Mouse (Mus musculus): ENCODE results near the gene Moxd1. TPM values are rescaled to one million over a fixed set of nuclear protein-coding genes. Genes with fewer than 3 reads are reported as not detected.
"Not testable (repeated sequence)": the region's sequence is repeated elsewhere in the genome, so short reads cannot be mapped to it uniquely, and the experiment has no call there.

Moxd1 gene
- total and polyA plus RNA-seq, 2 experiments from 2014 or later: 1.4 to 5.1 TPM

- no peaks in the 10 kb centered on the region for H3K9me3 ChIP-seq (ENCODE audit: low read length)
- H3K4me3 ChIP-seq (ENCODE audit: low read depth, low read length): no peak overlapping the region
- DNase-seq (ENCODE audit: low spot score) (peak; percentile 16), ATAC-seq (ENCODE audit: low FRiP score) (no peak)
- H3K27me3 ChIP-seq (ENCODE audit: insufficient read depth, low read length): no peaks in the 10 kb centered on the region
- H3K4me1 ChIP-seq (ENCODE audit: insufficient read depth, low read length): no peaks in the 10 kb centered on the region
- peak overlapping the region; percentile 28; the same call in 1 of the 2 replicates for H3K4me2 ChIP-seq (ENCODE audit: low read depth, low read length, poor library complexity, severe bottlenecking)
- no peak for TF ChIP-seq CTCF (IDR thresholded peaks at IDR 0.05)
- 61% methylated on average over 19 of the region's 19 CpGs for WGBS
- no peak overlapping the region for H3K9ac ChIP-seq (replicated peaks; ENCODE audit: low read length, poor library complexity, severe bottlenecking)
- H3K27ac ChIP-seq (ENCODE audit: low read depth, low read length): no peak overlapping the region
- H3K36me3 ChIP-seq (ENCODE audit: insufficient read depth, low read length): no peaks in the 10 kb centered on the region
Observed at GRCm38 (mm10) chr10:24317126-24317836, 94.0 kb downstream of the Moxd1 start.

DNA sequence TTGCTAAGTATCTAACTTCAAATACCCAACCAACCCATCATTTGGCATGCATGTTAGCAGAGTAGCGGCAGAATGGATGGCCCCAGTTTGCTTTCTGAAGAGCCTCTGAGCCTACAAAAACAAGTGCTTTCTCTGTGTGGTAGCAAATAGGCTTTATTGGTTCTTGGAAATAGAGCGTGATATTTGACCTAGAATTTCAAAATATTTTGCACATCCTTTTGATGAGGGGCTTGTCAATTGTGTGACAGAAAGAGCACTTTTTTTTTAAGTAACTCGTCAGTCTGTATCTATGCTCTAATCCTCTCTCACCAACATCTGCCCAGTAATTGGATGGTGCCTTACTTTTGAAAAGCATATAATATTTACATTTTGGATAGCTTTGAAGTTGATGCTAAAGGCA lies 97.0 kb downstream of the Moxd1 start:
- no peaks in the 10 kb centered on the region for H3K27me3 ChIP-seq (ENCODE audit: insufficient read depth, low read length)
- H3K4me1 ChIP-seq (ENCODE audit: insufficient read depth, low read length): no peaks in the 10 kb centered on the region
- no peak for TF ChIP-seq CTCF (IDR thresholded peaks at IDR 0.05)
- no peak overlapping the region for H3K4me3 ChIP-seq (ENCODE audit: low read depth, low read length)
- no peak overlapping the region for H3K9ac ChIP-seq (replicated peaks; ENCODE audit: low read length, poor library complexity, severe bottlenecking)
- DNase-seq (ENCODE audit: low spot score) (no peak), ATAC-seq (ENCODE audit: low FRiP score) (no peak)
- no peaks in the 10 kb centered on the region for H3K9me3 ChIP-seq (ENCODE audit: low read length)
- no peaks in the 10 kb centered on the region for H3K36me3 ChIP-seq (ENCODE audit: insufficient read depth, low read length)
- H3K4me2 ChIP-seq (ENCODE audit: low read depth, low read length, poor library complexity, severe bottlenecking): no peak overlapping the region
- 73% methylated on average over 3 of the region's 3 CpGs for WGBS
- H3K27ac ChIP-seq (ENCODE audit: low read depth, low read length): no peak overlapping the region

GRCm38 (mm10) chr10:24323066-24323465 lies 99.7 kb downstream of the Moxd1 start:
- WGBS: 88% methylated on average over 4 of the region's 4 CpGs
- Histone ChIP-seq H3K36me3 (ENCODE audit: insufficient read depth, low read length) (no peaks in the 10 kb centered on the region), H3K27me3 (ENCODE audit: insufficient read depth, low read length) (no peaks in the 10 kb centered on the region), H3K9ac (replicated peaks; ENCODE audit: low read length, poor library complexity, severe bottlenecking) (no peak overlapping the region), H3K4me1 (ENCODE audit: insufficient read depth, low read length) (no peaks in the 10 kb centered on the region), H3K4me2 (ENCODE audit: low read depth, low read length, poor library complexity, severe bottlenecking) (no peak overlapping the region), H3K9me3 (ENCODE audit: low read length) (no peaks in the 10 kb centered on the region), H3K27ac (ENCODE audit: low read depth, low read length) (no peak overlapping the region), H3K4me3 (ENCODE audit: low read depth, low read length) (no peak overlapping the region)
- TF ChIP-seq CTCF (IDR thresholded peaks at IDR 0.05): no peak
- DNase-seq (ENCODE audit: low spot score) (no peak), ATAC-seq (ENCODE audit: low FRiP score) (no peak)

DNA sequence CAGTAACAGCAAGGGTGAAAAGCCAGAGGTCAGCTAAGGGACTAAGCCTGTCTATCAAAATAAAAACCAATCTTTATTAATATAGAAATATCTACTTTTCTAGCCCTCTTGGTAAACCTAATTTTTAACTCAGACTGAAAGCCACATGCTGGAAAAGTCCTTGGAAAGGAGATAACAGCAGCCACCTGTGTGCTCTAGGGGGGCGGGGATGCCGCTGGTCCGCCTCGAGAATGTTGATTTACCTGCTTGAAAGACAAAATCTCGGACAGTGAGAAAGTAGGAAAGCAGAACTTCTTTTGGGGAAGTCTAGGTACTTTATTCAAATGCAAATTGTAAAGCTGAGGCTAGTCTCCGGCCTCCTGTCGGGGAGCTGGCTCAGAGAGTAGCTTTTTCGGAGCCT lies 103.9 kb downstream of the Moxd1 start:
- H3K27ac ChIP-seq (ENCODE audit: low read depth, low read length); H3K4me1 ChIP-seq (ENCODE audit: insufficient read depth, low read length); H3K36me3 ChIP-seq (ENCODE audit: insufficient read depth, low read length); H3K9ac ChIP-seq (replicated peaks; ENCODE audit: low read length, poor library complexity, severe bottlenecking); DNase-seq (ENCODE audit: low spot score); H3K27me3 ChIP-seq (ENCODE audit: insufficient read depth, low read length); H3K4me3 ChIP-seq (ENCODE audit: low read depth, low read length); H3K9me3 ChIP-seq (ENCODE audit: low read length); ATAC-seq (ENCODE audit: low FRiP score); H3K4me2 ChIP-seq (ENCODE audit: low read depth, low read length, poor library complexity, severe bottlenecking): not testable (repeated sequence)
- 34% methylated on average over 8 of the region's 8 CpGs for WGBS

DNA sequence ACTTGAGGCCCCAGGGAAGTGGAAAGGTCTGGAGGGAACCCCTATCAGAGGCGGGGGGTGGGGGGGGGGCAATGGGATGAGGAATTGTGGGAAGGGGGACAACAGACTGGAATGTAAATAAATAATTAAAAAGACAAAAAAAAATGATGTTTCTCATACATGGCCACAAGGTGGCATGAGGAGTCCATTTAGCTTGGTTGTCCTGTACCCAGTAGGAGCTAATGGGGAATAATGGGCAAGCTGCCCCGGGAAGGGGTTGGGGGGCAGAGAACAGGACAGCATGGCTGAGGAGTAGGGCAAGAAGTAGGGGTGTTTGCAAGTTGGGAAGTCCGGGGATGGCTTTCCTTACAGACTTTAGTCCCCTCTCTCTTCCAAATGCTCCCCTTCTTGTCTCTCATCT lies 109.5 kb downstream of the Moxd1 start:
- Histone ChIP-seq H3K9me3 (ENCODE audit: low read length) (no peaks in the 10 kb centered on the region), H3K4me1 (ENCODE audit: insufficient read depth, low read length) (no peaks in the 10 kb centered on the region), H3K9ac (replicated peaks; ENCODE audit: low read length, poor library complexity, severe bottlenecking) (no peak overlapping the region), H3K27me3 (ENCODE audit: insufficient read depth, low read length) (no peaks in the 10 kb centered on the region), H3K36me3 (ENCODE audit: insufficient read depth, low read length) (no peaks in the 10 kb centered on the region), H3K4me3 (ENCODE audit: low read depth, low read length) (no peak overlapping the region), H3K4me2 (ENCODE audit: low read depth, low read length, poor library complexity, severe bottlenecking) (no peak overlapping the region), H3K27ac (ENCODE audit: low read depth, low read length) (no peak overlapping the region)
- peak; percentile 43 for TF ChIP-seq CTCF (IDR thresholded peaks at IDR 0.05)
- 58% methylated on average over 3 of the region's 3 CpGs for WGBS
- DNase-seq (ENCODE audit: low spot score): no peak
- ATAC-seq (ENCODE audit: low FRiP score): no peak

- DNase-seq (ENCODE audit: low spot score): no peak
- Histone ChIP-seq H3K27me3 (ENCODE audit: insufficient read depth, low read length) (no peaks in the 10 kb centered on the region), H3K9ac (replicated peaks; ENCODE audit: low read length, poor library complexity, severe bottlenecking) (no peak overlapping the region), H3K4me2 (ENCODE audit: low read depth, low read length, poor library complexity, severe bottlenecking) (no peak overlapping the region), H3K27ac (ENCODE audit: low read depth, low read length) (no peak overlapping the region), H3K9me3 (ENCODE audit: low read length) (no peaks in the 10 kb centered on the region), H3K36me3 (ENCODE audit: insufficient read depth, low read length) (no peaks in the 10 kb centered on the region), H3K4me3 (ENCODE audit: low read depth, low read length) (no peak overlapping the region), H3K4me1 (ENCODE audit: insufficient read depth, low read length) (no peaks in the 10 kb centered on the region)
- no peak for TF ChIP-seq CTCF (IDR thresholded peaks at IDR 0.05)
- no peak for ATAC-seq (ENCODE audit: low FRiP score)
- WGBS: 90% methylated on average over 10 of the region's 10 CpGs
Observed at GRCm38 (mm10) chr10:24339593-24340143, 116.4 kb downstream of the Moxd1 start.
